Mouse (Mus musculus): ENCODE data around the gene Arhgef33.

DNA sequence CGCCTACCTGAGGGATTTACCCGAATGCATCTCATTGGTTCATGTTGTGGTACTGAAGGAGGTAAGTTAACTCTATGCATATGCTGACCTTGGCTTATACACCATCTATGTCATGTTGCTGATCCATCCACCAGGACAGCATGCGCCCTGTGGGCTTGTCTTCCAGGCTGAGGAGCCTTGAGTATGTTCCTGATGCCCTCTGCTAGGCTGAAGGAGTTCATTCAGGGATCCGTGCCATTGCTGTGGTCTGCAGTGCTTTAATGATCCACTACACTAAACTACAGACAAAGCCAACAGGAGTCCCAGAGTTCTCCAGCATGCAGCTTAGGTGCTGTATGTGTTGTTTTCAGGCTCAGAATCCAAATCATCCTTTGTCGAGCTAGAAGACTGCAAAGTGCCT, 60.1 kb downstream of the Arhgef33 start:
- no peak for TF ChIP-seq CHD2 (IDR thresholded peaks at IDR 0.05; ENCODE audit: low read depth, low read length)
- TF ChIP-seq MAFK (IDR thresholded peaks at IDR 0.05; ENCODE audit: insufficient read depth, low read depth, low read length), result no peak
- no peak for TF ChIP-seq ZC3H11A (IDR thresholded peaks at IDR 0.05; ENCODE audit: borderline replicate concordance, low read depth, low read length)
- no peak for TF ChIP-seq HCFC1 (IDR thresholded peaks at IDR 0.05; ENCODE audit: borderline replicate concordance, insufficient read depth, low read length)

All from ES-E14 (cell line).